Mouse (Mus musculus) C2C12 (cell line): ENCODE measurements around the gene Entpd3.

Experiments used
- CEBPB ChIP-seq: IDR thresholded peaks from one replicate; pipeline ENCODE4 v1.6.1; 2011; ENCODE audit warnings: low read depth, mild to moderate bottlenecking, control low read depth, moderate library complexity
- CTCF ChIP-seq: IDR thresholded peaks from one replicate; pipeline ENCODE4 v1.5.1; 2011; ENCODE audit not compliant: control insufficient read depth, insufficient read depth, insufficient read length
- MAX ChIP-seq: IDR thresholded peaks from one replicate; pipeline ENCODE4 v1.6.1; 2011; ENCODE audit warnings: mild to moderate bottlenecking, control low read depth
- MYOG ChIP-seq: IDR thresholded peaks from one replicate; pipeline ENCODE4 v1.6.1; 2011; ENCODE audit not compliant: control insufficient read depth, insufficient read length; ENCODE audit errors: extremely low read depth

DNA sequence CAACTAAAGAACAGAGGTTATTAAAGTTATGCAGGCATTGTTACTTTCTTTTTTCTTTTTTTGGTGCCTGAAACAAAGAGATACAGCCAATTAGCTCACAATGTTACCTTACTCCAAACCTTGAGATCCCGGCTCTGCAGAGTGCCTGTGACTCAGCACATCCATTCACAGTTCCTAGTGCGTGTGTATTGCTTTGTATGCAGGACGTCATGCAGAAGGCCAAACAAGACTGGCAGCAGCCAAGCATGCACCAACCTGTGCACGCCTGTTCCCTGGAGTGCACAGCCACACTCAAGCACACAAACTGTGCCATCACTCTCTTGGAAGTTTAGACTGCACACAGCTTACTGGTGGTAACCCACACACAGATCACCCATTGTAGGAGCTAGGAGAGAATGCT, 12.3 kb upstream of the Entpd3 start:
- TF ChIP-seq MYOG, result no peak
- no peak for TF ChIP-seq CTCF
- TF ChIP-seq MAX, result no peak
- no peak for TF ChIP-seq CEBPB
